Mouse (Mus musculus) spleen, adult 2 months (tissue): Measurements from ENCODE around the gene Ip6k1. TPM values are rescaled to one million over a fixed set of nuclear protein-coding genes. Genes with fewer than 3 reads are reported as not detected.
A peak's percentile ranks its signal among the peaks of the same experiment; 100 is the strongest.

Source experiments
- DNase-seq, 2 experiments: peaks; one replicate each; pipeline versions ENCODE4 v3.0.0 to v3.0.0-alpha.2; 2012 to 2021; ENCODE audit warnings: low spot score in 2 of 2, low read depth in 1 of 2
- H3K27ac ChIP-seq: fragments of 200-500 bp; 2 replicates; pipeline ENCODE4 v1.5.1; 2012; ENCODE audit warnings: low read length, inconsistent platforms; ENCODE audit not compliant: insufficient read depth
- H3K27me3 ChIP-seq: fragments of 200-500 bp; 2 replicates; pipeline ENCODE4 v1.6.1; 2012; ENCODE audit warnings: mild to moderate bottlenecking, moderate library complexity, low read length, inconsistent platforms; ENCODE audit not compliant: control insufficient read depth, insufficient read depth
- H3K36me3 ChIP-seq: fragments of 200-500 bp; 2 replicates; pipeline ENCODE4 v1.6.1; 2012; ENCODE audit warnings: mild to moderate bottlenecking, low read length, inconsistent platforms; ENCODE audit not compliant: control insufficient read depth, insufficient read depth
- H3K4me1 ChIP-seq: fragments of 200-500 bp; 2 replicates; pipeline ENCODE4 v1.6.1; 2011; ENCODE audit warnings: inconsistent platforms; ENCODE audit not compliant: control insufficient read depth, insufficient read depth, insufficient read length
- H3K4me3 ChIP-seq: fragments of 200-500 bp; 2 replicates; pipeline ENCODE4 v1.5.1; 2011; ENCODE audit warnings: mild to moderate bottlenecking, inconsistent platforms; ENCODE audit not compliant: insufficient read depth, insufficient read length; ENCODE audit errors: extremely low read depth
- CTCF ChIP-seq: fragments of 200-500 bp; IDR thresholded peaks from 2 replicates; pipeline ENCODE4 v1.5.1; 2011; ENCODE audit warnings: mild to moderate bottlenecking, inconsistent platforms; ENCODE audit not compliant: insufficient read depth, insufficient read length, insufficient replicate concordance; ENCODE audit errors: extremely low read depth
- POLR2A ChIP-seq: fragments of 200-500 bp; IDR thresholded peaks from 2 replicates; pipeline ENCODE4 v1.6.1; 2011; ENCODE audit warnings: low read depth, low read length, inconsistent platforms
- WGBS: fragments of 180-500 bp; shearing (Covaris S2); methylation state at CpG from one replicate; pipeline ENCODE4 v1.1.7; 2018; 5-methylcytosine and 5-hydroxymethylcytosine counted together
- polyA plus RNA-seq: library from polyadenylated mRNA; depleted of rRNA; stranded (reverse); fragments of >200 nt; gene quantifications from 2 replicates; pipeline ENCODE4 v1.2.3, GENCODE M21; 2012; rRNA removed

Gene Ip6k1
- 118 and 161 TPM in 2 replicates for polyA plus RNA-seq

DNA sequence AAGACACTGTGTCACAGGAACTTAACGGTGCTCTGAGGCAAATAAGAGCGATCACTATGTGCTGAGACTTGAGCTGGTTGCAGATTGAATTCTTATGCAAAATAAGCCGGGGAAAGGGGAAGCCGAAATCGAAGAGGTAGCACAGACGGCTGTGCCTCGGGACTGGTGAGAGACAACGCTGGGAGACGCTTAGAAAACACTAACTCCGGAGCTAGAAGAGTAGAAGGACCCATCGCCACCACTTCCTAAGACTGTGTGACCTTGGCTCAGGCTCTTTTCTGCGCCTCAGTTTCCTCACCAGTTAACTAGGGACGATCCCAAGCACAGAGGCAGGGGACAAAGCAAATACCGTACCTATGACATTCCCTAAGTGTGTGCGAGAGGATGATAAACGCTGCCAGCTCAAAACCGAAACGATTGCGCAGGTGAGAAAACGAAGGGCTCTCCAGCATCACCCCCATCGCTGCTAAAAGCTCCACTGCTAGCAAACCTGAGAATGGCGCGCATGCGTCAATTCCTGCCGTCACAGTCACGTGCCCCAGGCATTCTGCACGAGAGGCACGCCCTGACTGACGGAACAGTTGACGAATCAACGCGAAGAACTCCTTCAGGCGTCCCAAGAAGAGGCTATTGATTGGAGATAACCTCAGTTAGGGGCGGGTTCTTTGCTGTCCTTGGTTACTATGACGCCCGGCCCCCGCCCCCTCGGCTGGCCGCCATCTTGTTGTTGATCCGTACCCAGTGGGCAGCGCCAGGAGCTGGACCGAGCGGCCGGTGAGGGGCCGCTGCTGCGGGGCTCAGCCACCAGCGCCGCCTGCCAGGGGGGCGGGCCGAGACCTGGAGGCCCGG, at the start of gene Ip6k1:
TSS of gene Ip6k1 (plus strand) at position 580 of the 849 bp plus-strand sequence.
- under 1% methylated on average over 51 of the region's 51 CpGs for whole genome bisulfite sequencing
- Histone ChIP-seq H3K4me1 (peaks cover 5% of the 10 kb centered on the region; the same call in 1 of the 2 replicates), H3K27me3 (no peaks in the 10 kb centered on the region), H3K27ac (peak within 1 kb of the TSS; percentile 89), H3K4me3 (peak within 1 kb of the TSS; percentile 81), H3K36me3 (no peaks in the 10 kb centered on the region)
- DNase-seq, result peak; percentile 100
- TF ChIP-seq CTCF (no peak), POLR2A (peak; percentile 87)

DNA sequence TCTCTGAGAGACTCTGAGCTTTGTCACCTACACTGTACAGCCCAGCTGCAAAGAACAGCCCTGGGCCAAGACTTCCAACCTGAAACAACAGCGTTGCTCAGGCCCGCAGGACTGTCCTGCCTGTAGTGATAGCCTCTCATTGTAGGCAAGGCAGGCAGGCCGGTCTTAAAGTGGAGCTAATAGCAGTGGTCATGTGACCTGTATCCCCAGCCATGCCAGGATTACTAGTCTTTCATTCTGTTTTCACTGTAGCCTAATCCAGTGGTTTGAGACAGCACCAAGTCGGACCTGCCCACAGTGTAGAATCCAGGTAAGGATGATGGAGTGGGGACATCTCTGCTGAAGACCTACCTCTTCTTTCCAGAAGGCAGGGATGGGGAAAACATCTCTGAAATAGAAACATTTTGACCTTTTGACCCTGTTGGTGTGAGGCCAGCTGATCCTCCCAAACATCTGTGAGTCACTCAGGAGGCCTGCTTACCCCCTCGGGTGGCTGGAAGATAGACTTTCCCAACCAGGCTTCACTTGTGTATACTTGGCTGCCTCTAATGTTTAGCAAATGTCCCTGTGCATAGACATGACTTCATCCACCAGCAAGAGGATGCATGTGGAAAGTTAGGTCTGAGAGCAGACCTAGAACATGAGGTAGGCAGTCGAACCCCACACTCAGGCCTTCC, 46.5 kb upstream of the Ip6k1 start:
- TF ChIP-seq CTCF (no peak), POLR2A (no peak)
- no peaks in the 10 kb centered on the region for H3K27me3 ChIP-seq
- 0 out of 2 replicates have a peak, but pooled peaks cover 2% of the 10 kb centered on the region for H3K36me3 ChIP-seq
- 91% methylated on average over 6 of the region's 6 CpGs for WGBS
- DNase-seq, result no peak
- H3K4me1 ChIP-seq, result no peaks in the 10 kb centered on the region
- no peak overlapping the region for H3K4me3 ChIP-seq
- no peak overlapping the region for H3K27ac ChIP-seq

DNA sequence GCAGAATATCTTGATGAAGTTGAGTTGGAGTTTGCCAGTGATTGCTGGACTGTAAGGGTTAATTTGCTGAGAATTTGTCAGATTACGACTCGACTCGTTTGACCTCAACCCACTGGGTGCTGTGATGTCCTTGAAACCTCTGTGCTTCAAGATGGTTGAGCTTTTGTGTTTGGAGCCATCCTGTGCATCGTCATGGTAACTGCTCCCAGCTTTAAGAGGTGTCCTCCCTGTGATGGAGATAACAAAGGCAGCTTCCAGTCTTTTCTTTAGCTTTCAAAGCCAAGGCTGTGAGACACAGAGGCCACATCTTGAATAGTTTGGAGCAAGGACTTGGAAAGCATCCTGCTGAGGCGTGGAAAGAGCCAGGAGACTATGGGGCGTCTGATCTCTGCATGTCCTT, 45.2 kb upstream of the Ip6k1 start:
- Histone ChIP-seq H3K4me3 (no peak overlapping the region), H3K27me3 (no peaks in the 10 kb centered on the region), H3K4me1 (no peaks in the 10 kb centered on the region), H3K27ac (no peak overlapping the region), H3K36me3 (0 out of 2 replicates have a peak, but pooled peaks cover 2% of the 10 kb centered on the region)
- TF ChIP-seq CTCF (no peak), POLR2A (no peak)
- no peak for DNase-seq
- 82% methylated on average over 6 of the region's 6 CpGs for WGBS

DNA sequence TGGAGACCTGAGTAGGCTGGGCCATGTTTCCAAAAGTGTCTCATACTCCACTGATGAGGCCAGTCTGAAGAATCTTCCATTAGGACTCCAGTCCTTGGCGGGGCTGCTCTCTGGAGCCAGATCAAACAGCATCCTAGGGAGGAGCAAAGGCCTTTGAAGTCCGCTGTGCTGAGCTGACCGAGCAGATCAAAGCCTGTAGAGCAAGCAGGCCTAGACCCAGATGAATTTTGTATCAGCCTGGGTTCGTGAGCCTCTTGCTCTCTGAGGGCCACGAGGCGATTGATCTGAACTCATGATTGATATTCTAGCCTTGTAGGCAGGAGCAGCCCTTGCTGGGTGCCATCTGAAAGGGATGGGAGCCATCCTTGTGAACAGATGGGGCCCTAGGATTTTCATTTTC, 42.4 kb upstream of the Ip6k1 start:
- Histone ChIP-seq H3K36me3 (0 out of 2 replicates have a peak, but pooled peaks cover 2% of the 10 kb centered on the region), H3K4me3 (no peak overlapping the region), H3K27me3 (no peaks in the 10 kb centered on the region), H3K4me1 (no peaks in the 10 kb centered on the region), H3K27ac (no peak overlapping the region)
- TF ChIP-seq CTCF, result no peak
- no peak for TF ChIP-seq POLR2A
- no peak for DNase-seq
- WGBS, result 92% methylated on average over 6 of the region's 6 CpGs

DNA sequence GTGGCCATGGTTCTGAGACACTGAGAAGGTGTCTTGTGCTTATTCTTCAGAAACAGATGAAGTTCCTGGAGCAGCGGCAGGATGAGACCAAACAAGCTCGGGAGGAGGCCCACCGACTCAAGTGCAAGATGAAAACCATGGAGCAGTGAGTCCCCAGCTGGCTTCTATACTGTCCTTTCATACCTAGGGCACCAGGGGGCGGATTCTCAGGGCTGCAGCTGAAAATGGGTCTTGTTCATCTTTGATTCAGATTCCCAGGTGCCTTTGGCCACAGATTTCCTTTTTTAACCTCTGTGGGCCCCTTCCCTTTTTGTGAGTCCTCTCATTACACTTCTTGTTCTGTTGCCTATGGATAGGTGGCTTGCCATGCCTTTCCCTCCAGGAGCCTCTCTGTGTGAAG, 41.4 kb upstream of the Ip6k1 start:
- no peak for DNase-seq
- H3K36me3 ChIP-seq, result 0 out of 2 replicates have a peak, but pooled peaks cover 2% of the 10 kb centered on the region
- no peak; the same call in 1 of the 2 replicates for TF ChIP-seq CTCF
- no peak for TF ChIP-seq POLR2A
- H3K27me3 ChIP-seq, result no peaks in the 10 kb centered on the region
- no peaks in the 10 kb centered on the region for H3K4me1 ChIP-seq
- WGBS, result 58% methylated on average over 4 of the region's 4 CpGs
- no peak overlapping the region for H3K4me3 ChIP-seq
- no peak overlapping the region for H3K27ac ChIP-seq

DNA sequence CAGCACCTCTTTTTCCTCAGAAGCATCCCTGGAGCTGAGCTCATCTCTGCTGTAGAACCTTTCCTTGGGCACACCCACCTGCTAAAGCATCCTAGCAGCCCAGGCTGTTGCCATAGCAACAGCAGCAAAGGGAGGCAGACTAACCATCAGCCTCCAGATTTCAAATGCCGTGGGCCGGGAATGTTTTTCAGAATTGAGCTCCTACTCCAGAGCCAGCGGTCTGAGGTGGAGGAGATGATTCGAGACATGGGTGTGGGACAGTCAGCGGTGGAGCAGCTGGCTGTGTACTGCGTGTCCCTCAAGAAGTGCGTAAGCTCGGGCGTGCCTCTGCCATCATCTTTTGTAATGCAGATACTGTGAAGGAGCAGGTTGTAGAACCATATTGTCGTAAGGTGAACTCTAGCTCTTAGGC, 40.9 kb upstream of the Ip6k1 start:
- no peaks in the 10 kb centered on the region for H3K4me1 ChIP-seq
- no peak for DNase-seq
- H3K4me3 ChIP-seq, result no peak overlapping the region
- 0 out of 2 replicates have a peak, but pooled peaks cover 2% of the 10 kb centered on the region for H3K36me3 ChIP-seq
- TF ChIP-seq CTCF, result no peak
- no peak for TF ChIP-seq POLR2A
- no peak overlapping the region for H3K27ac ChIP-seq
- WGBS, result 92% methylated on average over 10 of the region's 10 CpGs
- H3K27me3 ChIP-seq, result no peaks in the 10 kb centered on the region

DNA sequence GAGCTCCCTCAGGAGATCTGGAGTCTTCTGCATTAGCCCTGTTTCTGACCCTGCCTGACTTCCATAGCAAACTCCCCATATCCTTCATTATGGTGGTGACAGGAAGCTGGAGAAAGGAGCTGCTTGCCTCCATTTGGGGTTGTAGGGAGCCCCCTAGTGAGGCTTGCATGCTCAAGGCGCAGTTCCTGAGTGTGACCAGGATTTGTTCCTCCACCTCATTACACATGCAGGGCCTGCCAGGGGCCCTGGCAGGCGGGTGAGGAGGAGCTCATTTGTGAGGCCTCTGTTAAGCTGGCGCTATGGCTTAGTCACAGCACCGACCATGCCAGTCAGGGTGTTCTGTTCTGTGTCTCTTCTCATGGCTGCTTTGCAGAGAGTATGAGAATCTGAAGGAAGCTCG, 40.4 kb upstream of the Ip6k1 start:
- Histone ChIP-seq H3K27me3 (no peaks in the 10 kb centered on the region), H3K36me3 (0 out of 2 replicates have a peak, but pooled peaks cover 2% of the 10 kb centered on the region), H3K4me1 (no peaks in the 10 kb centered on the region), H3K4me3 (no peak overlapping the region), H3K27ac (no peak overlapping the region)
- no peak for TF ChIP-seq CTCF
- no peak for TF ChIP-seq POLR2A
- DNase-seq, result no peak
- 64% methylated on average over 5 of the region's 5 CpGs for WGBS
